Mouse (Mus musculus): Measurements from ENCODE around the gene Map4k3.

GRCm38 (mm10) chr17:80618890-80619289, 109.4 kb downstream of the Map4k3 start:
- TF ChIP-seq SIN3A (IDR thresholded peaks at IDR 0.05; ENCODE audit: low read length) (no peak), POLR2A (IDR thresholded peaks at IDR 0.05; ENCODE audit: control insufficient read depth in 1 of 2, insufficient read depth in 1 of 2, low read depth in 1 of 2, low read length in 2 of 2, poor library complexity in 1 of 2) (no peak), TCF12 (IDR thresholded peaks at IDR 0.05; ENCODE audit: low read depth, low read length) (no peak), BHLHE40 (IDR thresholded peaks at IDR 0.05; ENCODE audit: borderline replicate concordance, low read depth, low read length) (no peak), NELFE (IDR thresholded peaks at IDR 0.05; ENCODE audit: low read depth, low read length) (no peak), CTCF (IDR thresholded peaks at IDR 0.05 in 2 of 3, conservative IDR thresholded peaks at IDR 0.05 in 1 of 3; ENCODE audit: control insufficient read depth in 1 of 3, insufficient read depth in 1 of 3, low read depth in 2 of 3, low read length in 3 of 3, poor library complexity in 1 of 3, severe bottlenecking in 1 of 3) (no peak), EP300 (IDR thresholded peaks at IDR 0.05; ENCODE audit: low read depth in 1 of 2, low read length in 2 of 2) (no peak), E2F4 (IDR thresholded peaks at IDR 0.05; ENCODE audit: borderline replicate concordance, low read depth, low read length) (no peak), ZMIZ1 (IDR thresholded peaks at IDR 0.05; ENCODE audit: low read depth, low read length) (no peak), NRF1 (IDR thresholded peaks at IDR 0.05; ENCODE audit: insufficient read depth, low read depth, low read length, poor library complexity, severe bottlenecking) (no peak), MEF2A (IDR thresholded peaks at IDR 0.05; ENCODE audit: extremely low read depth, insufficient replicate concordance, low read depth, low read length, poor library complexity, severe bottlenecking) (no peak), CHD2 (IDR thresholded peaks at IDR 0.05; ENCODE audit: low read length) (no peak)
